Mouse (Mus musculus) limb, embryonic 13.5 days (tissue): ENCODE measurements at regions not wholly inside any gene's neighbourhood (a gene's known extent, or its start where the extent isn't known, plus 50 kb on each side); places are given as distances from the start of the nearest gene placed in this dataset.

Experiments used
- ATAC-seq: fragments of 200-750 bp; cut with Nextera tagmentation; 2 replicates; pipeline ENCODE4 v1.8.0; 2017; ENCODE audit warnings: low read depth, moderate number of reproducible peaks, moderate TSS enrichment; ENCODE audit not compliant: low FRiP score
- H3K27ac ChIP-seq: fragments of 300-500 bp; sonication (generic); 2 replicates; pipeline ENCODE4 v1.5.1; 2015; ENCODE audit warnings: inconsistent platforms, mild to moderate bottlenecking, moderate library complexity
- H3K27me3 ChIP-seq: fragments of 300-500 bp; sonication (generic); 2 replicates; pipeline ENCODE4 v1.6.1; 2015; ENCODE audit warnings: mild to moderate bottlenecking, inconsistent platforms
- H3K36me3 ChIP-seq: fragments of 300-500 bp; sonication (generic); 2 replicates; pipeline ENCODE4 v1.6.1; 2015; ENCODE audit warnings: inconsistent platforms, mild to moderate bottlenecking, moderate library complexity
- H3K4me1 ChIP-seq: fragments of 300-500 bp; sonication (generic); 2 replicates; pipeline ENCODE4 v1.6.1; 2015; ENCODE audit warnings: inconsistent platforms
- H3K4me2 ChIP-seq: fragments of 300-500 bp; sonication (generic); replicated peaks from 2 replicates; pipeline ENCODE4 v1.6.1; 2015; ENCODE audit warnings: inconsistent platforms, mild to moderate bottlenecking, moderate library complexity
- H3K4me3 ChIP-seq: fragments of 300-500 bp; sonication (generic); 2 replicates; pipeline ENCODE4 v1.5.1; 2015; ENCODE audit warnings: moderate library complexity, mild to moderate bottlenecking, inconsistent platforms
- H3K9ac ChIP-seq: fragments of 300-500 bp; sonication (generic); 2 replicates; pipeline ENCODE4 v1.6.1; 2015; ENCODE audit warnings: mild to moderate bottlenecking, inconsistent platforms
- H3K9me3 ChIP-seq: fragments of 300-500 bp; sonication (generic); 2 replicates; pipeline ENCODE4 v1.6.1; 2016; ENCODE audit warnings: inconsistent platforms
- WGBS: fragments of 180-500 bp; shearing (Covaris S2); methylation state at CpG from one replicate; pipeline ENCODE4 v1.1.7; 2015; 5-methylcytosine and 5-hydroxymethylcytosine counted together

DNA sequence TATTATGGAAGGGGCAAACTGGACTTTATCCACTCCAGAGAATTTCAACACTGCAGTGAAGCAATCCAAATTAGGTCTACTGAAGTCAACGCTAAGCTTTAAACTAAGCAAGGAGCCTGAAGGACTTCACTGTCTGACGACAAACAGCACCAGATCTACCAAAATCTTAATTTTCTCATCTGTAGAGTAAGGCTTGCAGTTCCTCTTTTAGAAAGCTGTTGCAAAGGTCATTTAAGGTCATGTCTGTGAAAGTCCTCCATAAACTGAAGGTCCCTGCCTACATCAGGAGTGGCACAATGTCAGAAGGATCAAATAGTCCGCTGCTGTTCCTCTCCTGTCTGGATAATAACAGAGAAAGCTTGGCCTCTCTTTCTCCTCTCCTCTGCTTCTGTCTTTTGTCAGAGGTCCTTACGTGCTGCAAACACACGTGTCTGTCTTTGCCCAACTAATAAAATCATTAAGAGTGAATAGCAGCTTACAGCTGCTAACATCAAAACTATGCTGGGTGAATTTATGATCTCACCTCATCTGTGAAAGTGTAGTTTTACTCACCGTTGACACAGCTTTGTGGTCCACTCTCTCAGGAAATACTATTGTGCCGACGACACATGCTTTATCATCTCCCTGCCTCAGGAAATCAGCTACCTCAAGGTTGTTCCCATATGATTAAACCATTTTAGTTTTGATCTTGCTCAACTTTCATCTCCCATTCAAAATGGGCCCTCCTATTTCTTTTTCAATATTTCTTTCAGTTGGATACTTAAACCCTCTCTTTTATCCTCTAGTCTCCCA is 117.9 kb upstream of the Tas2r134 start:
- no peaks in the 10 kb centered on the region for H3K9me3 ChIP-seq
- H3K4me1 ChIP-seq, result peaks cover 10% of the 10 kb centered on the region; the same call in 1 of the 2 replicates
- whole genome bisulfite sequencing, result 35% methylated on average over 8 of the region's 8 CpGs

DNA sequence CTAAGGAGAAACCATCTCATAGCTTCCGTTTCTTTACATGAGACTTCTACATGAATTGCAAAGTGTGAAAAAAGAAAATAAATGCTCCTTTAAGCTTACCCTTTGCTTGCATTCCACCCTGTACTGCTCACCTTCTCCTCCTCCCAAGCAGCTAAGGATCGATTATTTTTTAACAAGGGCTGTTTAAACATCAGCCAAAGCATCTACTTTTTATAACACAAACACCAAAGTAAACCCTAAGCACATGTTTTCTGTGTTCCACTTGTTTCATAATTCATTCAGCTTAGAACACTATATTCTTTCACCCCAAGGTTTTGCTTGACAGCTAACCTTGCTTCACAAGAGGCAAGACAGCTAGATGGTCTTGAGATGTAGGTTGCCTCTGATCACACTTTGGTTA is 129.4 kb upstream of the Tas2r134 start:
- 66% methylated on average over 2 of the region's 2 CpGs for WGBS
- Histone ChIP-seq H3K4me2 (no peak overlapping the region), H3K9me3 (no peaks in the 10 kb centered on the region), H3K27ac (no peak overlapping the region), H3K9ac (no peak overlapping the region), H3K4me3 (no peak overlapping the region), H3K36me3 (no peaks in the 10 kb centered on the region), H3K4me1 (no peaks in the 10 kb centered on the region), H3K27me3 (no peaks in the 10 kb centered on the region)
- no peak for ATAC-seq

More for the DNA sequence above, 117.9 kb upstream of the Tas2r134 start:
- H3K27me3 ChIP-seq, result no peaks in the 10 kb centered on the region
- H3K4me2 ChIP-seq, result no peak overlapping the region
- no peak overlapping the region for H3K4me3 ChIP-seq
- ATAC-seq, result no peak
- H3K36me3 ChIP-seq, result no peaks in the 10 kb centered on the region
- H3K27ac ChIP-seq, result no peak overlapping the region
- no peak overlapping the region for H3K9ac ChIP-seq

DNA sequence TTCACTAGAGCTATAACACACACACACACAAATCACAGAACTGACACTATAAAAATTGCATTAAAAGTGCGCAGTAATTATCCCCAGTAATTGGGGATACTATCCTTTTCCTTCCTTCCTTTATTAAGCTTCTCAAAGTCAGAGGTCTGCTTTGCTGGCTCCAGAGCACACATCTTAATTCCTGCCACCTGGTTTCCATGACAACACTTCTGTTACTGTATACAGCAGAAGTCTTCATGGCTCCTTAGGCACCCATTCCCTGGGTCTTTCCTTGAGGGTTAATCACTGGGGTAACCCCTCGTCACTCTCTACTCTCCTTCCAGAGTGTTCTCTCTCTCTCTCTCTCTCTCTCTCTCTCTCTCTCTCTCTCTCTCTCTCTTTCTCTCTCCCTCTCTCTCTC is 153.6 kb upstream of the Tas2r134 start:
- peak; percentile 71; the same call in 1 of the 2 replicates for ATAC-seq
- H3K36me3 ChIP-seq, result no peaks in the 10 kb centered on the region
- no peak overlapping the region for H3K4me2 ChIP-seq
- H3K27me3 ChIP-seq, result no peaks in the 10 kb centered on the region
- no peak overlapping the region for H3K4me3 ChIP-seq
- no peaks in the 10 kb centered on the region for H3K9me3 ChIP-seq
- peaks cover 22% of the 10 kb centered on the region for H3K4me1 ChIP-seq
- WGBS, result 24% methylated on average over 2 of the region's 2 CpGs
- no peak overlapping the region for H3K9ac ChIP-seq
- peak overlapping the region; percentile 16; the same call in 1 of the 2 replicates for H3K27ac ChIP-seq

DNA sequence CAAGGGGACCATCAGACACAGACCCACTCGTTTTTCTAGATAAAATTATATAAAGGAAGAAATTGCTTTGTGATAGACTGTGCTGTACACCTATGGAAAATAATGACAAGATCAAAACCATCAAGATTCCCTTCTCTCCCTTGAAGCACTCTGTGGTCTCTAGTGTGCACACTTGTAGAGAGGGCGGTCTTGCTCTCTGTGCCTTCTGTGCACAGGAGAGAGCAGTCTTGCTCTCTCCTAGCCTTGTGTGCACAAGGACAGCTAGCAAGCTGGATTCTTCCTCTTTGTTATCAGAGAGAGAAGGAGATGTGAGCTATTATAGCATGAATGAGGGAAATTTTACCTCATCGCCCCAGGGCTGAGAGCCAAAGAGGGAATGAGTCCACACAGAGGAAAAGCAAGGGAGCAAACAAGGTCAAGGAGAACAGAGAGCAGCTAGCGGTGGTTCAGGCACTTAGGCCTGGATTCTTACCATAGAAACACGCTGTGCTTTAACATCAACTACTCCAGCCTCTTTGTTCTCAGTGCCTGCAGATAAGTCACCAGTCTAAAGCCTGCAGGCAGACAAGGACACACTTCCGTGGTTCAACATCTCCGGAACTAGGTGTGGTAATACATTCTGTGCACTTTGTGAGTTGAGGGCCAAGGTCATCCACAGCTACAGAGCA is 160.2 kb upstream of the Tas2r134 start:
- Histone ChIP-seq H3K27me3 (no peaks in the 10 kb centered on the region), H3K9ac (no peak overlapping the region), H3K36me3 (no peaks in the 10 kb centered on the region), H3K4me3 (no peak overlapping the region), H3K4me1 (peaks cover 40% of the 10 kb centered on the region), H3K27ac (0 out of 2 replicates have a peak overlapping the region, but pooled peaks have one; percentile 15), H3K4me2 (no peak overlapping the region), H3K9me3 (no peaks in the 10 kb centered on the region)
- ATAC-seq, result no peak
- WGBS, result 77% methylated on average over 7 of the region's 7 CpGs

DNA sequence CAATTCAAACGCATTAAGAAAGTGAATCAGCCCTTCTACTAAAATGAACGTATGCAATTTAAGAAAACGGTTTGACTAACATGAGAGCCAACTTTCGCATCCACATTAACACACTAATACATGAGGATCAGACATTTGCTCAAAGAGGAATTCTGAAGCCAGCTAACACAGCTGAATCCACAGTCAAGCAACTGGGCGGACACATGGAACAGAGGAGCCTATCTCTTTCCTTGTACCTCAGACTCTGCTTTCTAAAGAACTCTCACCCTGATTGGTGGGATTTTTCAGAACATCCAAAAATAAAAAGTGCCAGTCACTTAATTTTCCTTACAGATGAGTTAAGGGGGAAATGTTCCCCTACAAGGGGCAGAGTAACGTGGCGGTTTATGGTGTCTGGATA is 161.3 kb upstream of the Tas2r134 start:
- peaks cover 35% of the 10 kb centered on the region for H3K4me1 ChIP-seq
- no peaks in the 10 kb centered on the region for H3K27me3 ChIP-seq
- no peak overlapping the region for H3K4me3 ChIP-seq
- 0 out of 2 replicates have a peak overlapping the region, but pooled peaks have one; percentile 9 for H3K4me2 ChIP-seq
- H3K9ac ChIP-seq, result no peak overlapping the region
- H3K9me3 ChIP-seq, result no peaks in the 10 kb centered on the region
- peak overlapping the region; percentile 70 for H3K27ac ChIP-seq
- WGBS, result 56% methylated on average over 7 of the region's 7 CpGs
- peak; percentile 85 for ATAC-seq
- H3K36me3 ChIP-seq, result no peaks in the 10 kb centered on the region

DNA sequence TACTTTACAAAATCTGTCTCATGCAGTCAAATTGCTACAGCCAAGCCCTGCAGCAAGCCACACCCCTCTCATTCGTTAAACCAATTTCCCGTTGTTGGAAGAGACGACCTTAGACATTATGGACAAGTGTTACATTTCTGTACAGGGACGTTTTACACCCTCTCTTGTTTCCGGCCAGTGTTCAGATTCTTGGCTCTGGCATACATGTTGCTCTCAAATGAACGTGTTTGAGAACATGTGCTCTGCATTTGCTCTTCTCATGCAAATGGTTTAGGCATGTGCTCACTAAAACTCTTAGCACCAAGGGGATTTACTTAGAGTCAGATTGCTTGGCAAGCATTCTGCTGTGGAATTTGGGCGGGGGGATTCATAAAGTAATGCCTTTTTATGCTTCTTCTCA is 161.7 kb upstream of the Tas2r134 start:
- peak overlapping the region; percentile 21; the same call in 1 of the 2 replicates for H3K4me2 ChIP-seq
- H3K4me1 ChIP-seq, result peaks cover 35% of the 10 kb centered on the region
- no peaks in the 10 kb centered on the region for H3K36me3 ChIP-seq
- peak; percentile 87 for ATAC-seq
- H3K4me3 ChIP-seq, result no peak overlapping the region
- H3K27ac ChIP-seq, result peak overlapping the region; percentile 70
- no peaks in the 10 kb centered on the region for H3K27me3 ChIP-seq
- no peaks in the 10 kb centered on the region for H3K9me3 ChIP-seq
- no peak overlapping the region for H3K9ac ChIP-seq
- WGBS, result 24% methylated on average over 7 of the region's 7 CpGs

DNA sequence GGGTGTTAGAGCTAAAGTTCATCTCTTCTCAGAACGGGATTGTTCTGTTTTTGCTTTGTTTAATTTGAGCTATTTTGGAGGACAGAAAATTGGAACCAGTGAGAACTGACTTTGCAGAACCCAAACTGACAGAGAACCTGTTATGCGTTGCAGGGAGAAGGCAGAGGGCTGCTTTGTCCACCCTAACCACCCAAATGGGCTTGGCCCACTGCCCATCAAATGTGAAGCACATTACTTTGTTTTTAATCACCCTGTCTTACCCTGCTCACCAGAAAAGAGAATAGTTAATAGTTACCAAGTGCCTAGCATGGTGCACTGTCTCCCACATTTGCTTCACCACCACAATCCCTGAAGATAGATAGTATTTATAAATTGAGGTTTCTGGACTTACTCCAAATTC is 163.0 kb upstream of the Tas2r134 start:
- WGBS, result 77% methylated on average over 2 of the region's 2 CpGs
- H3K9ac ChIP-seq, result no peak overlapping the region
- H3K4me1 ChIP-seq, result peaks cover 35% of the 10 kb centered on the region
- no peaks in the 10 kb centered on the region for H3K36me3 ChIP-seq
- ATAC-seq, result no peak
- H3K27ac ChIP-seq, result no peak overlapping the region
- H3K4me3 ChIP-seq, result no peak overlapping the region
- no peaks in the 10 kb centered on the region for H3K27me3 ChIP-seq
- no peak overlapping the region for H3K4me2 ChIP-seq
- no peaks in the 10 kb centered on the region for H3K9me3 ChIP-seq

DNA sequence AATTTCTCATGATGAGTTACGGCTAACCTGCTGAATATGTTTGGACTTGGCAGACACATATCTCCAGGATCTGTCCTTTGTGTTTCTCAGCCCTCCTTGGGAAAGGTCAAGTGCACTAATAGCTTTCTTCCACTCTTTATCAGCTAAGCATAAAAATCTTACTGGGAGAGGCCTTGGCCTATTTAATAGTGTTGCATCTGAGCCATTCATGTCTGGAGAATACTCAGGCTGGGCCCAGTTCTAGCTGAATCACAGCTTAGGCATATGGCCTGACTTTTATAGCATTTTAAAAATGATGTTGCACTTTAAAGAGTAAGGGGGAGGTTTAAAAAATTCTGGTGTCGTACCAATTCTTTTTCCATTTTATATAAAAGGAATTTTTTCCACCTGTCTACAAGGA is 166.4 kb upstream of the Tas2r134 start:
- no peak for ATAC-seq
- Histone ChIP-seq H3K9ac (no peak overlapping the region), H3K27me3 (no peaks in the 10 kb centered on the region), H3K36me3 (no peaks in the 10 kb centered on the region), H3K4me3 (no peak overlapping the region), H3K4me1 (peaks cover 20% of the 10 kb centered on the region), H3K4me2 (no peak overlapping the region), H3K27ac (no peak overlapping the region), H3K9me3 (no peaks in the 10 kb centered on the region)
- 79% methylated on average over 2 of the region's 2 CpGs for WGBS

DNA sequence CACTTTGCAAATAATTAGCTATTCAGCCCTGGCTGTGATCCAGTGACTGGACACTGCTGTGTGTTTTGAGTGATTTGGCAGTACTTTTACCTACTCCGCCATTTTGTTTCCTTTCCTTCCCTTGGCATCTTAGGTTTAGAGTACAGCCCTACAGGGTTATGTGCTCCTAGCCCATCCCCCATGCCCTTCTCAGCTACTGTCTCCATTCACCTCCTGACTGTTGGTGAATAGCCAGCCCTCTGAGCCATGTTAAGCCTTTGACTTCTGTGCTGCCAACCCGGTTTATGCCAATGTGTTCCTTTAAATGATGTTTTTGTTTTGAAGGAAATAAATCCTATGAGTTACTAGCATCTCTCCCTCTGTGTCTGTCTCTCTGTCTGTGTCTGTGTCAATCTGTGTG is 167.8 kb upstream of the Tas2r134 start:
- no peak overlapping the region for H3K9ac ChIP-seq
- 89% methylated on average over 2 of the region's 2 CpGs for WGBS
- no peak for ATAC-seq

DNA sequence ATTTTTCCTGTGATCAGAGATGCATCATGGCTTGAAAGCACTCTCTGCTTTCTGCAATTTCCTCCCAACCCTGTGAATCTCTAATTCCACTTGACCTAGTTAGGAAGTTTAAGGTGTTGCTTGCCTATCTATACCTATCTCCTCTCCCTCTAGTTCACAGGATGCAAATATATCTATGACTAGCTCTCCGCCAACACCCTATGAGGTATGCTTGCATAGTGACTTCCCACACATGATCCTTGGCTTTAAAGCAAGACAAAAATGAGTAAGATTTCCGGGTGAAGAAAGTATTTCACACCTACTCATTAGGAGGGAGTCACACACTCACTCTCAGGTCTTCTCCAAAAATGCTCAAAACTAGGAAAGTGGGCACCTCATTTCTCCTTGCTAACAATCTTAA is 169.6 kb upstream of the Tas2r134 start:
- WGBS, result 78% methylated on average over 2 of the region's 2 CpGs

More for the DNA sequence above, 167.8 kb upstream of the Tas2r134 start:
- no peak overlapping the region for H3K4me3 ChIP-seq
- no peaks in the 10 kb centered on the region for H3K27me3 ChIP-seq
- H3K4me2 ChIP-seq, result no peak overlapping the region
- H3K36me3 ChIP-seq, result no peaks in the 10 kb centered on the region
- peaks cover 9% of the 10 kb centered on the region; the same call in 1 of the 2 replicates for H3K4me1 ChIP-seq
- H3K27ac ChIP-seq, result no peak overlapping the region
- no peaks in the 10 kb centered on the region for H3K9me3 ChIP-seq

DNA sequence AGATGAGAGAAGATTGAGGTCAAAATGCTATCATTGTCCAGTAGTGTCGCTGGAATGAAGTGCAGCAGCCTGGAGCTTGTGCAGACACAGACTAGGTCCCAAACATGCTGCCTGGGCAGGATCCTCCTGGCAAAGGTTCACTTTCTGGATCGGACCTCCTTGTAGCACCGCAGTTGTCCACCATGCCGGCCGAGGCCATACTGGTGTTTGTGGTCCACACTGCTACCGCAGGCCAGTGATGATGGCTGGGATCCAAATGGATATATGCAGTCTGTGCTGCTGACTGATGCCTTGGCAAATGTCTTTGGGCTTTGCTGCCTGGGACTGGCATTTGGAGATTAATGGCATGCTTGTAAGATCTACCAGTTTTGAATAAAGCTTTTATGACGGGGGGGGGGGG is 174.5 kb upstream of the Tas2r134 start:
- H3K27ac ChIP-seq, result no peak overlapping the region
- 84% methylated on average over 7 of the region's 7 CpGs for WGBS

More for the DNA sequence above, 169.6 kb upstream of the Tas2r134 start:
- Histone ChIP-seq H3K9me3 (no peaks in the 10 kb centered on the region), H3K27me3 (no peaks in the 10 kb centered on the region), H3K27ac (no peak overlapping the region), H3K36me3 (no peaks in the 10 kb centered on the region), H3K4me3 (no peak overlapping the region), H3K4me1 (no peaks in the 10 kb centered on the region), H3K9ac (no peak overlapping the region), H3K4me2 (no peak overlapping the region)
- no peak for ATAC-seq

DNA sequence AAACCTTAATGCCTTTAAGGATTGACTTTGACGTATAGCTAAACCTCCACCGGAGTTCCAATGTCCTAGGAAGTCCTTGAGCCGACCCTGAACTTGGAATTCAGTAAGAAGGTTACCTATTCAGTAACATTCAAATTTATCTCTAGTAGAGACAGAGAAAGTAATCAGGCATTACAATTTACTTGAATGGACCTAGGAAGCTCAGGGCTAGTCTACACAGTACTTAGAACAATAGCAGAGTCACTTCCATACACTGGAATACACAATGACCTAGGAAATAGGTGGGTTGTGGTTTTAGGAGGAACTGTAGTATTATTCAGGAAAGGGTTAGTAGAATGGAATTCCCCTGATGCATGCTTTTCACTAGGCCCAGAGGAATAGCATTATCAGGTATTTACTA is 179.2 kb upstream of the Tas2r134 start:
- H3K27ac ChIP-seq, result no peak overlapping the region
- H3K36me3 ChIP-seq, result no peaks in the 10 kb centered on the region
- no peak overlapping the region for H3K9ac ChIP-seq
- no peak overlapping the region for H3K4me2 ChIP-seq
- no peak overlapping the region for H3K4me3 ChIP-seq
- no peaks in the 10 kb centered on the region for H3K27me3 ChIP-seq
- peaks cover 9% of the 10 kb centered on the region for H3K9me3 ChIP-seq
- 93% methylated on average over 3 of the region's 3 CpGs for WGBS
- peaks cover 9% of the 10 kb centered on the region; the same call in 1 of the 2 replicates for H3K4me1 ChIP-seq
- no peak for ATAC-seq

More for the DNA sequence above, 174.5 kb upstream of the Tas2r134 start:
- H3K4me3 ChIP-seq, result no peak overlapping the region
- H3K9me3 ChIP-seq, result peaks cover 5% of the 10 kb centered on the region; the same call in 1 of the 2 replicates
- no peaks in the 10 kb centered on the region for H3K27me3 ChIP-seq
- H3K4me2 ChIP-seq, result no peak overlapping the region
- no peaks in the 10 kb centered on the region for H3K4me1 ChIP-seq
- H3K9ac ChIP-seq, result no peak overlapping the region
- ATAC-seq, result no peak
- no peaks in the 10 kb centered on the region for H3K36me3 ChIP-seq
